Mouse (Mus musculus): ENCODE results near the gene Phf21b.

GRCm38 (mm10) chr15:84754987-84755386, 100.9 kb downstream of the Phf21b start:
- peak; percentile 95 for TF ChIP-seq CTCF (IDR thresholded peaks at IDR 0.05)
- TF ChIP-seq EP300 (IDR thresholded peaks at IDR 0.05): no peak
